ENCODE assay signal across 18 mouse cellular contexts in genomic region chr3:27545651-27546050, GRCm38 (mm10).
"Had no signal": no experiment of that assay in that cellular context is flagged by ENCODE, and none has a peak within 500 bp of the region (broad histone marks: within the 10 kb centered on the region; RNA-seq: fewer than 3 reads in every experiment).

No protein-coding gene starts in this region.

- H3K9ac ChIP-seq: lung, embryonic 14.5 days; midbrain, embryonic 12.5 days; neural tube, embryonic 13.5 days; neural tube, embryonic 15.5 days had no signal

- H3K4me1 ChIP-seq: midbrain, embryonic 10.5 days; midbrain, embryonic 12.5 days; neural tube, embryonic 13.5 days; neural tube, embryonic 15.5 days had no signal

- H3K27ac ChIP-seq: midbrain, embryonic 10.5 days; midbrain, embryonic 12.5 days; neural tube, embryonic 13.5 days; neural tube, embryonic 15.5 days had no signal

- H3K4me3 ChIP-seq: midbrain, embryonic 10.5 days; midbrain, embryonic 12.5 days; myocyte; neural tube, embryonic 13.5 days; neural tube, embryonic 15.5 days had no signal

- H3K4me2 ChIP-seq: lung, embryonic 14.5 days; midbrain, embryonic 12.5 days; neural tube, embryonic 13.5 days; neural tube, embryonic 15.5 days had no signal

- H3K27me3 ChIP-seq: midbrain, embryonic 12.5 days; neural tube, embryonic 13.5 days; neural tube, embryonic 15.5 days had no signal

- H3K36me3 ChIP-seq: midbrain, embryonic 12.5 days; neural tube, embryonic 13.5 days; neural tube, embryonic 15.5 days had no signal

- ATAC-seq: midbrain, embryonic 16.5 days had no signal

- H3K9me3 ChIP-seq: midbrain, embryonic 10.5 days; midbrain, embryonic 12.5 days; neural tube, embryonic 13.5 days; neural tube, embryonic 15.5 days had no signal

- DNase-seq: lung, embryonic 14.5 days; lung, postnatal 10 days; lung, postnatal 4 days; midbrain, embryonic 14.5 days; retina, postnatal 1 day; right cerebral cortex, adult 18-20 months; right cerebral cortex, postnatal 25 days; right cerebral cortex, postnatal 4 days; spleen, adult 18-20 months; thymus, adult 18-20 months; thymus, postnatal 14 days; thymus, postnatal 36 days had no signal
